Mouse (Mus musculus) erythroblast, adult 5-6 weeks (primary cell): ENCODE results near the gene Rere. TPM values are rescaled to one million over a fixed set of nuclear protein-coding genes. Genes with fewer than 3 reads are reported as not detected.

ENCODE experiments used
- ATAC-seq: replicated peaks from 2 replicates; pipeline ENCODE4 v1.8.0; 2016; ENCODE audit warnings: moderate number of reproducible peaks, mild to moderate bottlenecking, moderate TSS enrichment, inconsistent platforms; ENCODE audit not compliant: poor library complexity, low FRiP score, severe bottlenecking
- total RNA-seq, 2 experiments: library from RNA; stranded (forward) in 1 of 2; stranded (reverse) in 1 of 2; fragments of 150-400 nt in 1 of 2; fragments of 200-764, 138-1000 nt in 1 of 2; gene quantifications; 2 replicates each; pipeline versions ENCODE4 v1.2.3 to v1.2.4; 2015 to 2017; ENCODE audit warnings: low replicate concordance in 2 of 2

Rere gene
- total RNA-seq, 2 experiments from 2014 or later, result 9.5 to 11.1 TPM

DNA sequence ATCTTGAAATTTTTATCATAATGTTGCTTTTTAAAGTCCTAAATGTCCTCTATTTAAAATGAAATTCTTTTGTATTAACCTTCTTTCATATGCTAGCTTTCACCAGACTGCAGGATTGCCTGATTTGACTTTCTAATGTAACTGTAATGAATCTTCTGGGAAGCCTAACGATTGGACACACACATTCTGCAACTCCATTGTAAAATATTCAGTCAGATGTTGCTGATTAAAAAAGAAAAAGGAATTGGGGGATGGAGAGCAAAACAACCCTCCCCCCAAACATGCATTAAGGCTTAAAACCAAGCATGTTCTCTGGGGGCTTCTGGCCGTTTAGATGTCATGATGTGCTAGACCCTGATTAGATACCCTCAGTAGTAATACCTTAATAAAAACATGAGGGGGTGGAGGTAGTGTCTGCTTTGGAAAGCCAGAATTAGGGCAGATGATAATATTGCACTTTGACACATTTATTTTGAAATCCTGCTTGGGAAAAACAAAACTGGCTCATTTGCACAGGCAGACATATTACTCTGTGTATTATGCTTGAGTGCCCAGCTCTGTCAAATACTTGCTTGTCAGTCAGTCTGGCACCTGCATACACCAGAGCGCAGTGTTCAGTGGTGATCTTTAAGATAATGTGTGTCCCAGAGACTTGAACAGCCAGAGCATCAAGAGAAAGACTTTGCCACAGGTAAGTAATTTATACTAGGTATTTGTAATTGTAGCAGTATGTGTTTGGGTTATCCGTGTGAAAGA is 52.7 kb downstream of the Rere start:
- ATAC-seq, result no peak

DNA sequence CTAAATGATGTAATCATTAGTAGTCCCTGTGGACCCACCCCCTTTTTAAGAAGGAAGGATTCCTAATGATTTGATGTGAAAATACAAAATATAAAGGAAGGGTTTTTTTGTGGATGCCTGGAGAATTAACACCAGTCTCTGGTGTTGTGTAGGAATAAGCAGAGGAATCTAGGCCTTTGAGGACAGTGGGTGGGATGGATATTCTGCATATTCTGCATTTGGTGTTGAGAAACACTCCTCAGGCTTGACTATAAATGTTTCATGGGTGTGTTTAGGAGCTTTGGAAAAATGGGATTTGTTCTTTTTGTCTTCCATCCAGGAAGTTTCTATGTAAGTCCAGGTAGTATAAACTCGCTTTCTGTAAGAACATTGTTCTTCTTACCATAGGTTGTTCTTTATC is 55.8 kb downstream of the Rere start:
- ATAC-seq, result no peak

GRCm38 (mm10) chr4:150338906-150339650 is 57.6 kb downstream of the Rere start:
- no peak for ATAC-seq

DNA sequence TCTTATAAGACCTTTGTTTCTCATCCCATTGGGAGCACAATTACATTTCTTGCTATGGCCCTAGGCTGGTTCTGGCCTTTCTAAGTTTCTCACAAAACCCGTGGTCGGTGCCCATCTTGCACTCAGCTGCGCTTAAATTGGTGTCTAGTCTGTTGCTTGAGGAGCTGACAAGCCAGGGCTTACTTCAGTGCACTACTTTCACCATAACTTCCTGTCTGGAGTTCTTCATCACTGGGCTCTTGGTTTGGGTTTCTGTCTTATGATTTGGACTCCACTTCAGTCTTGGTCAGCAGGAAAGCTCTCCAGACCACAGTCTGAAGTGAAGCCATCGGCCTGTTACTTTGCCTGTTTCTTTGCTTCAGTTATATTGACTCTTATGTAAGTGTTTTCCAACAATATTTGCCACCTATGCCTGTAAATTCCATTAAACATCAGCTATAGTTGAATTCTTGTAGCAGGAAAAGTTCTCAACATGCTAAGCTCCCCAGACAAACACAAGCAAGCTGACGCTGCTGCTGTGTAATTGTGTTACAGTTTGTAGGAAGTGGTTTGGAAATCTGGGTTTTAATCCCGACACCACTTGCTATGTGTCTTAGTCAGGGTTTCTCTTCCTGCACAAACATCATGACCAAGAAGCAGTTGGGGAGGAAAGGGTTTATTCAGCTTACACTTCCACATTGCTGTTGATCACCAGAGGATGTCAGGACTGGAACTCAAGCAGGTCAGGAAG is 59.5 kb downstream of the Rere start:
- ATAC-seq, result no peak

DNA sequence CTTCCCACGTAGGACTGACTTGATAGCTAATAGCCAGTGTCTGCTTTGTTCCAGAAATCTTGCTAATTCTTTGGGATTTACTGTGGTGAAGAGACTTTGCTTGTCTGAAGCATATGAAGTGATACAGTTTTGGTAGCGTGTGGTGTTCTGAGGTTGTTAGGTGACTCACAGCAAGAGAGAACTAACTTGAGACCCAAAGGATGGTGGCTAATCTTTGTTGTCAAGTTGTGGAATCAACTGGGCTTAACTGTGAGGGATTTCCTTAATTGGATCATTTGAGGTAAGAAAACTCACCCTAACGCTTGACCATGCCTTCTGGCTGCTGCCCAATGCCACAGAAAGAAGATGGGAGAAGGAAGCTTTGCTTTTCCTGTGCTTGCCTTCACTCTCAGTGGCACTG is 63.1 kb downstream of the Rere start:
- no peak for ATAC-seq

DNA sequence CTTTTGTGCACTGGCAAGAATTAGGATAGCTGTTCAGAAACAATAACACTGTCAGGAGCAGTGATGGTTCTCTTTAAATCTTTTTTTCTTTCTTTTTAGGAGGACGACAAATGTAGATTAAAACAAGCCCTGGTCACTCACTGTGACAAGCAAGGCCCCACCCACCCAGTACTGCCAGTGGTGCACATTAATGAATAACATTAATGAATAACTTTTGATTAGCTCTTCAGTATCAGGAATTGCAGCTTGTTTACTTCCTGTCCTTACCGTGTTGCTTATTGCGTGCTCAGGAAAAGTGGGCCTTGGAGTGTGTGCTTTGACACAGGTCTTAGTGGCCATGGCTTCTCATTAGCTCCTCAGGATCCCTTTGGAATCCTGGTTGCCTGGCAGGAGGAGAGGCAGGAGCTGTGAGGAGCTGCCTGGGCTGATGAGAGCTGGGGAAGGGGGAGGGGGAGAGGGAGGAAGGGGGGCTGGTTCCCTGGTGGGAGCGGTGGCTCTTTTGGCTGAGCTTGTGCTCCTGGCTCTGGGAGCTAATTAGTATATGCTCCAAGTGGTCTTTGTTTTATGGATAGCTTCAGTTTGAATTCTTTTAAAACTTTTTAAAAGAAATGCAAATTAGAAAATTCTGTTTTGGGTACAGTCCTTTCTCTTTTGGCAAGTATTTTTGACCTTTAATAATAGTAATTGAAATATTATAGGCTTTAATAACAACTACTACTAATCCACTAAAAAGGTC is 65.4 kb downstream of the Rere start:
- ATAC-seq, result no peak

DNA sequence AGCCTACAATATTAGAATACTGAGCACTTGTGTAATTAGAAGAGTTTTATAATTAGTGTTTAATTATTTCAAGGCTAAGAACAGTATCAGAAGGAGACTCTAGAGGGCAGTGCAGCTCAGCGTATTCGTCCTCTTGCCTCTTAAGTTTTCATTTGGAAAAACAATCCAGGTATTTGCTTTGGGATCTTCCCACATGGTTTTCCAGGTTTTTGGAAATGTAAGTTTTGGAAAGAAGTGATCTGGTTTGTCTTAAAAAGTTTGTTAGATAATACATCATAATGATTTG is 65.9 kb downstream of the Rere start:
- no peak for ATAC-seq

GRCm38 (mm10) chr4:150349680-150350101 is 68.2 kb downstream of the Rere start:
- ATAC-seq, result no peak

- no peak for ATAC-seq
Measured at GRCm38 (mm10) chr4:150351419-150352075, 70.1 kb downstream of the Rere start.

GRCm38 (mm10) chr4:150352736-150353135 is 71.3 kb downstream of the Rere start:
- ATAC-seq, result no peak

DNA sequence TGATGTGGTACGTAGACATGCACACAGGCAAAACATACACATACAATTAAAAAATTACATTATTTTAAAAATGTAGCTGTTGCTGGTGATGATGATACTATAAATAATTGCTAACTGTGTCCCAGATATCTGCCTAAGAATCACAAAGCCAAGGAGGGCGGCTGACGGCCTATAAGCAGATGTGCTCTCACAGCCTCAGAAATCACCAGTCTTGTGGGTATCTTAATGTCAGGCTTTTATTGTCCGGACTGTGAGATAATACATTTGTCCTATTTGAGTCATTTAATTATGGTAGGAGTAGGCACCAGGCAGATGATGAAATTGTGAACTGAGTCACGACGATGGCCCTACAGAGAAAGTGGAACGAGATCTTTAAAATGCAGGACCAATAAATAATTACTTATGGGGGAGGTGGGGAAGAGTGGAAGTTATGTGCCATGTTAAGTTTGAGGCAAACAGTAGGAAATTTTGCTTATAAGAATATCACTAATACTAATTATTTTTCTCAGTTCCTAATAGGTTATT is 72.0 kb downstream of the Rere start:
- ATAC-seq, result no peak

GRCm38 (mm10) chr4:150355801-150356200 is 74.4 kb downstream of the Rere start:
- no peak for ATAC-seq

DNA sequence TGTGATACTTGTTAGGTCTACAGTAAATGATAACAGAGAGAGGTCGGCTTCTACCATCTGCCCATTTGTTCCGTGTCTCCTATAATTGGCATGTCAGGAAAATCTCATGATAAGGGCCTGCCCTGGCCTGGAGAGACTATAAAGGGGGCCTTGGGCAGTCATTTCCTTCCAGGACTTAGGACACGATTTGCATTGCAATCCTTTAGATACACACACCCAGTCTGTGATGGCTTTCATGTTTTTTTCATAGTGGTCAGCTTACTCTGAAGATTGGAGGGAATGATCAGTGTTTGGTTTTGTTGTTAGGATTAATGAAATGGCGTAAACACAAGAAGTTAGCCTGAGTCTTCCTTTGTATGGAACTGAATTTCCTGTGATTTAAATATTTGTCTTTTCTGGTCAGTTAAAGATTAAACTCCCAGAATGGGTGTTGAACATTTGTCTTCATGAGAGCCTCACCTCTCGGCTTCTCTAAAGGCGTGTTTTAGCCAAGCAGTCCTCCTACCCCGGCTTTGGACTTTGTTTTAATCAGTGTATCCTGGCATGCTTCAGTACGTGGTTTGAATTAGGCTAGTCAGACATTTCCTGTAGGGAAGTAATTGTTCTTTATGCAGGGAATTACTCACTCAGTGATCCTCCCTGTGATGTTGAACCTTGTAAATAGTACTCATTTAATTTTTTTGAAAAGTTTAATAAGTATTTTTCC is 80.7 kb downstream of the Rere start:
- no peak for ATAC-seq

- ATAC-seq, result no peak
Measured at GRCm38 (mm10) chr4:150362858-150363257, 81.4 kb downstream of the Rere start.

GRCm38 (mm10) chr4:150364786-150365185 is 83.3 kb downstream of the Rere start:
- ATAC-seq, result no peak

- no peak for ATAC-seq
Measured at GRCm38 (mm10) chr4:150366510-150367208, 85.2 kb downstream of the Rere start.

GRCm38 (mm10) chr4:150371580-150372380 is 90.3 kb downstream of the Rere start:
- no peak for ATAC-seq
